Mouse (Mus musculus) MEL (cell line): ENCODE measurements around the gene Zfp366.

ENCODE experiments used
- CTCF ChIP-seq, 3 experiments: IDR thresholded peaks in 2 of 3; conservative IDR thresholded peaks in 1 of 3; 2 replicates each; pipeline ENCODE4 v1.5.1; 2011 to 2012; ENCODE audit warnings: low read length in 3 of 3, low read depth in 2 of 3, mild to moderate bottlenecking in 2 of 3, improper control_type of control experiment in 1 of 3, inconsistent platforms in 1 of 3, mixed read lengths in 1 of 3, moderate library complexity in 1 of 3; ENCODE audit not compliant: control insufficient read depth in 1 of 3, insufficient read depth in 1 of 3, poor library complexity in 1 of 3, severe bottlenecking in 1 of 3
- ELF1 ChIP-seq: IDR thresholded peaks from 2 replicates; pipeline ENCODE4 v1.6.1; 2014; ENCODE audit warnings: low read depth, mild to moderate bottlenecking, inconsistent platforms, low read length, improper control_type of control experiment, moderate library complexity
- EP300 ChIP-seq, 2 experiments: IDR thresholded peaks; 2 replicates each; pipeline ENCODE4 v1.6.1; 2011; ENCODE audit warnings: improper control_type of control experiment in 2 of 2, low read length in 2 of 2, low read depth in 1 of 2, mild to moderate bottlenecking in 1 of 2
- GATA1 ChIP-seq: IDR thresholded peaks from 2 replicates; pipeline ENCODE4 v1.6.1; 2011; ENCODE audit warnings: low read depth, low read length, improper control_type of control experiment
- HCFC1 ChIP-seq: IDR thresholded peaks from 2 replicates; pipeline ENCODE4 v1.6.1; 2012; ENCODE audit warnings: low read depth, mild to moderate bottlenecking, inconsistent platforms, low read length, improper control_type of control experiment, moderate library complexity
- MEF2A ChIP-seq: IDR thresholded peaks from 2 replicates; pipeline ENCODE4 v1.6.1; 2014; ENCODE audit warnings: low read depth, mild to moderate bottlenecking, inconsistent platforms, low read length, improper control_type of control experiment; ENCODE audit not compliant: poor library complexity, insufficient replicate concordance, severe bottlenecking; ENCODE audit errors: extremely low read depth
- POLR2A ChIP-seq, 2 experiments: IDR thresholded peaks; 2 replicates each; pipeline ENCODE4 v1.6.1; 2011 to 2012; ENCODE audit warnings: low read length in 2 of 2, mild to moderate bottlenecking in 2 of 2, control low read depth in 1 of 2, improper control_type of control experiment in 1 of 2, low read depth in 1 of 2, moderate library complexity in 1 of 2; ENCODE audit not compliant: control insufficient read depth in 1 of 2, insufficient read depth in 1 of 2, poor library complexity in 1 of 2
- POLR2AphosphoS2 ChIP-seq: IDR thresholded peaks from 2 replicates; pipeline ENCODE4 v1.6.1; 2011; ENCODE audit warnings: low read length, improper control_type of control experiment
- POLR2AphosphoS5 ChIP-seq: IDR thresholded peaks from 2 replicates; pipeline ENCODE4 v1.6.1; 2012; ENCODE audit warnings: low read depth, borderline replicate concordance, mild to moderate bottlenecking, inconsistent platforms, low read length, moderate library complexity, mixed read lengths
- RCOR1 ChIP-seq: IDR thresholded peaks from 2 replicates; pipeline ENCODE4 v1.6.1; 2012; ENCODE audit warnings: low read depth, mild to moderate bottlenecking, inconsistent platforms, low read length, improper control_type of control experiment
- SMC3 ChIP-seq: IDR thresholded peaks from 2 replicates; pipeline ENCODE4 v1.6.1; 2011; ENCODE audit warnings: low read depth, low read length, improper control_type of control experiment
- USF1 ChIP-seq: IDR thresholded peaks from 2 replicates; pipeline ENCODE4 v1.6.1; 2014; ENCODE audit warnings: low read depth, mild to moderate bottlenecking, inconsistent platforms, low read length, improper control_type of control experiment, moderate library complexity

DNA sequence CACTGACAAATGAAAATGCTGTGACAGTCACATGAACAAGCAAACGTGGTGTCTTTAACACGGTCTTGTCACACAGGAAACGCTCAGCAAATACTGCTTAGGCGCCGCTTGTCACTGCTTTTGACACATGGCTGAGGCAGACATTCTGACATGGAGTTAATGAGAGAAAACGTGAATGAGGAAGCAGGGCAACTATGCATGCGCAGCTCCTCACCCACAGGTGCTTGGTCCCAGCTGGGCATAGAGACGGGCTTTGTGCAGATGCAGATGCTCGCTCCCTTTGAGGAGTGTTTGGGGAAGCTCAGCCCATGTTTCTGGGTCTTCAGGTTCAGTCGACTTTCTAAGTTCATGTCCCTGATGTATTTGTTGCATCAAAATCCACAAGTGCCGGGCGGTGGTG is 11.7 kb downstream of the Zfp366 start:
- TF ChIP-seq EP300 (IDR thresholded peaks at IDR 0.05; ENCODE audit: low read depth in 1 of 2, low read length in 2 of 2) (no peak), CTCF (IDR thresholded peaks at IDR 0.05 in 2 of 3, conservative IDR thresholded peaks at IDR 0.05 in 1 of 3; ENCODE audit: control insufficient read depth in 1 of 3, insufficient read depth in 1 of 3, low read depth in 2 of 3, low read length in 3 of 3, poor library complexity in 1 of 3, severe bottlenecking in 1 of 3) (no peak), ELF1 (no peak), GATA1 (no peak), HCFC1 (no peak), RCOR1 (no peak), POLR2AphosphoS5 (no peak), SMC3 (no peak), USF1 (no peak), POLR2A (IDR thresholded peaks at IDR 0.05; ENCODE audit: control insufficient read depth in 1 of 2, insufficient read depth in 1 of 2, low read depth in 1 of 2, low read length in 2 of 2, poor library complexity in 1 of 2) (no peak), MEF2A (no peak), POLR2AphosphoS2 (no peak)
